Mouse (Mus musculus) CH12.LX (cell line): ENCODE data around the gene 4930590J08Rik.

Experiments used
- CTCF ChIP-seq, 2 experiments: IDR thresholded peaks in 1 of 2; conservative IDR thresholded peaks in 1 of 2; 2 replicates each; pipeline ENCODE4 v1.5.1; 2011 to 2012; ENCODE audit warnings: low read depth in 2 of 2, low read length in 2 of 2, improper control_type of control experiment in 1 of 2, inconsistent platforms in 1 of 2, mild to moderate bottlenecking in 1 of 2, moderate library complexity in 1 of 2
- MAX ChIP-seq: IDR thresholded peaks from 2 replicates; pipeline ENCODE4 v1.6.1; 2011; ENCODE audit warnings: low read length, improper control_type of control experiment
- POLR2AphosphoS2 ChIP-seq: IDR thresholded peaks from 2 replicates; pipeline ENCODE4 v1.6.1; 2011; ENCODE audit warnings: low read depth, low read length, improper control_type of control experiment
- ZKSCAN1 ChIP-seq: IDR thresholded peaks from 2 replicates; pipeline ENCODE4 v1.6.1; 2012; ENCODE audit warnings: low read depth, inconsistent platforms, low read length, improper control_type of control experiment, borderline replicate concordance

DNA sequence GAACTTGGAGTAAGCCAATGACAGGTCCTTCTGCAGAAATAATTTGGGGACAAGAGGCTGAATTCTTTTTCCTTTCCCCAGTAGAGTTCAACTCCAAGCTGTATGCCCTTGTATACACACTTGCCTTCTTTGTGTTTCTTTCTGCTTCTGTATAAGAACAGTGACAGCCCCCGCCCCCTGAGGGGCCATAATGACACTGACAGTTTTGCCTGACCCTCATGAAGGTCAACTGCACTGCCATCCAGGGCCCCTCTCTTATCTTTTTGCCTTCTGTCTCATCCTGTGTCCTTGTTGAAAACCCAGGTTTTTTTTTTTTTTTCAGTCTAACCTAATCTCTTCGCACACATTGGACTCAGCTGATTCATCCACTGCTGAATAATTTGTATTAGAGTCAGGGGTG is 29.8 kb upstream of the 4930590J08Rik start:
- TF ChIP-seq POLR2AphosphoS2 (no peak), MAX (no peak), CTCF (conservative IDR thresholded peaks at IDR 0.05 in 1 of 2, IDR thresholded peaks at IDR 0.05 in 1 of 2; ENCODE audit: low read depth in 2 of 2, low read length in 2 of 2) (no peak), ZKSCAN1 (no peak)
